Mouse (Mus musculus) heart, postnatal 0 days (tissue): ENCODE measurements around the gene Atp1a1. TPM values are rescaled to one million over a fixed set of nuclear protein-coding genes. Genes with fewer than 3 reads are reported as not detected.

Experiments
- ATAC-seq: fragments of 200-750 bp; cut with Nextera tagmentation; 2 replicates; pipeline ENCODE4 v1.8.0; 2017; ENCODE audit warnings: low read depth, moderate number of reproducible peaks, moderate library complexity; ENCODE audit not compliant: insufficient read depth
- DNase-seq: peaks from one replicate; pipeline ENCODE4 v3.0.0-alpha.2; 2016; ENCODE audit warnings: low spot score
- H3K27ac ChIP-seq: fragments of 300-500 bp; sonication (generic); 2 replicates; pipeline ENCODE4 v1.5.1; 2014; ENCODE audit warnings: low read depth, mild to moderate bottlenecking
- H3K27me3 ChIP-seq: fragments of 300-500 bp; sonication (generic); 2 replicates; pipeline ENCODE4 v1.6.1; 2014; ENCODE audit warnings: low read length, mixed read lengths; ENCODE audit not compliant: control insufficient read depth, insufficient read depth
- H3K36me3 ChIP-seq: fragments of 300-500 bp; sonication (generic); replicated peaks from 2 replicates; pipeline ENCODE4 v1.6.1; 2014; ENCODE audit warnings: low read length, mixed read lengths; ENCODE audit not compliant: control insufficient read depth, insufficient read depth
- H3K4me1 ChIP-seq: fragments of 300-500 bp; sonication (generic); 2 replicates; pipeline ENCODE4 v1.6.1; 2014; ENCODE audit warnings: antibody characterized with exemption; ENCODE audit not compliant: control insufficient read depth, insufficient read depth
- H3K4me2 ChIP-seq: fragments of 300-500 bp; sonication (generic); 2 replicates; pipeline ENCODE4 v1.6.1; 2014; ENCODE audit warnings: low read depth, mild to moderate bottlenecking, low read length, moderate library complexity
- H3K4me3 ChIP-seq: fragments of 300-500 bp; sonication (generic); 2 replicates; pipeline ENCODE4 v1.5.1; 2014; ENCODE audit warnings: low read depth, low read length
- H3K9ac ChIP-seq: fragments of 300-500 bp; sonication (generic); replicated peaks from 2 replicates; pipeline ENCODE4 v1.6.1; 2014; ENCODE audit warnings: low read depth, low read length, mixed read lengths
- H3K9me3 ChIP-seq: fragments of 300-500 bp; sonication (generic); replicated peaks from 2 replicates; pipeline ENCODE4 v1.6.1; 2016; ENCODE audit warnings: low read length; ENCODE audit not compliant: control insufficient read depth
- CTCF ChIP-seq: IDR thresholded peaks from 2 replicates; pipeline ENCODE4 v1.5.1; 2016; ENCODE audit warnings: antibody characterized with exemption, control low read depth, low read depth
- EP300 ChIP-seq: IDR thresholded peaks from 2 replicates; pipeline ENCODE4 v1.6.1; 2016; ENCODE audit warnings: antibody characterized with exemption, low read depth
- WGBS: fragments of 180-500 bp; shearing (Covaris S2); extraction: QIAGEN DNeasy Blood & Tissue Kit; methylation state at CpG from one replicate; pipeline ENCODE4 v1.1.7; 2014; 5-methylcytosine and 5-hydroxymethylcytosine counted together
- polyA plus RNA-seq: library from polyadenylated mRNA; unstranded; fragments of >200 nt; fragmentation: Nextera tagmentation; extraction: Ambion mirVana; gene quantifications from 2 replicates; pipeline ENCODE4 v1.2.1, GENCODE M21; 2015
- total RNA-seq: library from RNA; depleted of rRNA; stranded (reverse); fragments of >200 nt; gene quantifications from 2 replicates; pipeline ENCODE4 v1.2.3, GENCODE M21; 2014; ENCODE audit warnings: low replicate concordance; rRNA removed

The Atp1a1 gene
- total and polyA plus RNA-seq, 2 experiments from 2014 or later = 257 to 914 TPM

- no peaks in the 10 kb centered on the region for H3K9me3 ChIP-seq
- H3K36me3 ChIP-seq = no peaks in the 10 kb centered on the region
- WGBS = 57% methylated on average over 10 of the region's 10 CpGs
- H3K27ac ChIP-seq = no peak overlapping the region
- DNase-seq (no peak), ATAC-seq (no peak)
- no peak overlapping the region for H3K4me2 ChIP-seq
- H3K27me3 ChIP-seq = no peaks in the 10 kb centered on the region
- peaks cover 26% of the 10 kb centered on the region for H3K4me1 ChIP-seq
- TF ChIP-seq CTCF = no peak
- no peak for TF ChIP-seq EP300
- H3K4me3 ChIP-seq = no peak overlapping the region
- H3K9ac ChIP-seq = no peak overlapping the region
These were observed 73.6 kb downstream of the Atp1a1 start for GRCm38 (mm10) chr3:101530928-101531327.

GRCm38 (mm10) chr3:101528900-101529594 lies 75.4 kb downstream of the Atp1a1 start:
- Histone ChIP-seq H3K4me1 (peaks cover 19% of the 10 kb centered on the region), H3K4me3 (no peak overlapping the region), H3K9ac (no peak overlapping the region; the same call in 1 of the 2 replicates), H3K36me3 (no peaks in the 10 kb centered on the region), H3K4me2 (no peak overlapping the region), H3K27me3 (no peaks in the 10 kb centered on the region), H3K27ac (peak overlapping the region; percentile 71), H3K9me3 (no peaks in the 10 kb centered on the region)
- TF ChIP-seq EP300 (no peak), CTCF (no peak)
- WGBS = 40% methylated on average over 8 of the region's 8 CpGs
- peak; percentile 22 for DNase-seq
- peak; percentile 55; the same call in 1 of the 2 replicates for ATAC-seq

GRCm38 (mm10) chr3:101528157-101528899 lies 76.2 kb downstream of the Atp1a1 start:
- DNase-seq (no peak), ATAC-seq (no peak; the same call in 1 of the 2 replicates)
- no peaks in the 10 kb centered on the region for H3K36me3 ChIP-seq
- H3K4me2 ChIP-seq = no peak overlapping the region
- H3K9ac ChIP-seq = no peak overlapping the region; the same call in 1 of the 2 replicates
- no peaks in the 10 kb centered on the region for H3K9me3 ChIP-seq
- no peak for TF ChIP-seq CTCF
- H3K4me3 ChIP-seq = no peak overlapping the region
- H3K4me1 ChIP-seq = peaks cover 19% of the 10 kb centered on the region
- peak overlapping the region; percentile 77 for H3K27ac ChIP-seq
- 62% methylated on average over 6 of the region's 8 CpGs for WGBS
- no peaks in the 10 kb centered on the region for H3K27me3 ChIP-seq

GRCm38 (mm10) chr3:101526603-101527002 lies 77.9 kb downstream of the Atp1a1 start:
- Histone ChIP-seq H3K27me3 (no peaks in the 10 kb centered on the region), H3K27ac (no peak overlapping the region), H3K9ac (no peak overlapping the region), H3K4me1 (peaks cover 33% of the 10 kb centered on the region), H3K4me3 (no peak overlapping the region), H3K36me3 (no peaks in the 10 kb centered on the region), H3K4me2 (no peak overlapping the region), H3K9me3 (no peaks in the 10 kb centered on the region)
- no peak for DNase-seq
- WGBS = 87% methylated on average over 11 of the region's 11 CpGs
- ATAC-seq = no peak
- TF ChIP-seq EP300 = no peak
- TF ChIP-seq CTCF = no peak

Other genes starting within 250 kb of the Atp1a1 start
- 23.9 and 27.1 TPM in 2 replicates for gene Igsf3, start 227.6 kb downstream of the Atp1a1 start, total RNA-seq
- gene Igsf3, start 227.6 kb downstream of the Atp1a1 start, polyA plus RNA-seq = 16.6 and 18.0 TPM in 2 replicates
- gene Mab21l3, start 244.3 kb upstream of the Atp1a1 start, total RNA-seq = 1.6 TPM in 1 of 2 replicates, not detected in the other
- gene Mab21l3, start 244.3 kb upstream of the Atp1a1 start, polyA plus RNA-seq = 0.10 and 0.14 TPM in 2 replicates